Mouse (Mus musculus) C2C12 (cell line): ENCODE data around the gene Cyp19a1. TPM values are rescaled to one million over a fixed set of nuclear protein-coding genes. Genes with fewer than 3 reads are reported as not detected.

Experiments used
- H3K27me3 ChIP-seq: one replicate; pipeline ENCODE4 v1.6.1; 2011; ENCODE audit not compliant: control insufficient read depth, insufficient read depth, insufficient read length
- H3K36me3 ChIP-seq: one replicate; pipeline ENCODE4 v1.6.1; 2011; ENCODE audit not compliant: control insufficient read depth, insufficient read depth
- H3K4me3 ChIP-seq: one replicate; pipeline ENCODE4 v1.5.1; 2011; ENCODE audit warnings: mild to moderate bottlenecking, control low read depth; ENCODE audit not compliant: poor library complexity, insufficient read depth, severe bottlenecking
- H3K79me2 ChIP-seq: one replicate; pipeline ENCODE4 v1.6.1; 2011; ENCODE audit not compliant: control insufficient read depth, insufficient read depth
- H3K79me3 ChIP-seq: one replicate; pipeline ENCODE4 v1.6.1; 2011; ENCODE audit warnings: low read depth, control low read depth
- H3ac ChIP-seq: one replicate; pipeline ENCODE3; 2011; ENCODE audit warnings: low read depth; ENCODE audit not compliant: control insufficient read depth, insufficient read length
- CEBPB ChIP-seq: IDR thresholded peaks from one replicate; pipeline ENCODE4 v1.6.1; 2011; ENCODE audit warnings: low read depth, mild to moderate bottlenecking, control low read depth, moderate library complexity
- CTCF ChIP-seq: IDR thresholded peaks from one replicate; pipeline ENCODE4 v1.5.1; 2011; ENCODE audit not compliant: control insufficient read depth, insufficient read depth, insufficient read length
- FOSL1 ChIP-seq: IDR thresholded peaks from one replicate; pipeline ENCODE4 v1.8.0; 2011; ENCODE audit warnings: mild to moderate bottlenecking, low read length; ENCODE audit not compliant: poor library complexity, insufficient read depth, severe bottlenecking
- MAX ChIP-seq: IDR thresholded peaks from one replicate; pipeline ENCODE4 v1.6.1; 2011; ENCODE audit warnings: mild to moderate bottlenecking, control low read depth
- MYOD1 ChIP-seq: IDR thresholded peaks from one replicate; pipeline ENCODE4 v1.6.1; 2011; ENCODE audit warnings: low read depth; ENCODE audit not compliant: control insufficient read depth, insufficient read length
- MYOG ChIP-seq: IDR thresholded peaks from one replicate; pipeline ENCODE4 v1.6.1; 2011; ENCODE audit not compliant: control insufficient read depth, insufficient read length; ENCODE audit errors: extremely low read depth
- USF1 ChIP-seq: IDR thresholded peaks from one replicate; pipeline ENCODE4 v1.6.1; 2011; ENCODE audit warnings: low read depth, mild to moderate bottlenecking, control low read depth, moderate library complexity
- polyA plus RNA-seq: library from polyadenylated mRNA; unstranded; fragments of >200 nt; fragmentation: generic; extraction: Trizol; gene quantifications from one replicate; pipeline ENCODE4 v1.2.1, GENCODE M21; 2012; ENCODE audit warnings: missing spikeins

The Cyp19a1 gene
- polyA plus RNA-seq, 1 experiment, result not detected

- Histone ChIP-seq H3K27me3 (no peaks in the 10 kb centered on the region), H3K4me3 (no peak overlapping the region), H3K79me3 (no peaks in the 10 kb centered on the region), H3ac (no peak overlapping the region), H3K36me3 (no peaks in the 10 kb centered on the region), H3K79me2 (no peaks in the 10 kb centered on the region)
- no peak for TF ChIP-seq CEBPB
- no peak for TF ChIP-seq MAX
- no peak for TF ChIP-seq MYOG
- no peak for TF ChIP-seq USF1
- no peak for TF ChIP-seq CTCF
- no peak for TF ChIP-seq MYOD1
These were observed 73.1 kb downstream of the Cyp19a1 start for GRCm38 (mm10) chr9:54194790-54195189.

GRCm38 (mm10) chr9:54191435-54191834 lies 76.5 kb downstream of the Cyp19a1 start:
- no peak overlapping the region for H3ac ChIP-seq
- no peaks in the 10 kb centered on the region for H3K79me3 ChIP-seq
- H3K4me3 ChIP-seq, result no peak overlapping the region
- TF ChIP-seq CEBPB, result no peak
- no peak for TF ChIP-seq MAX
- no peak for TF ChIP-seq USF1
- no peak for TF ChIP-seq FOSL1
- no peak for TF ChIP-seq MYOD1
- no peak for TF ChIP-seq CTCF
- no peak for TF ChIP-seq MYOG
- no peaks in the 10 kb centered on the region for H3K36me3 ChIP-seq
- no peaks in the 10 kb centered on the region for H3K27me3 ChIP-seq
- no peaks in the 10 kb centered on the region for H3K79me2 ChIP-seq

GRCm38 (mm10) chr9:54182484-54182883 lies 85.4 kb downstream of the Cyp19a1 start:
- no peaks in the 10 kb centered on the region for H3K36me3 ChIP-seq
- no peak for TF ChIP-seq MYOD1
- TF ChIP-seq FOSL1, result no peak
- no peak for TF ChIP-seq MYOG
- TF ChIP-seq CEBPB, result no peak
- no peak for TF ChIP-seq CTCF
- no peak for TF ChIP-seq USF1
- TF ChIP-seq MAX, result no peak
- no peak overlapping the region for H3K4me3 ChIP-seq
- no peaks in the 10 kb centered on the region for H3K79me2 ChIP-seq
- H3K27me3 ChIP-seq, result peaks cover 5% of the 10 kb centered on the region
- H3K79me3 ChIP-seq, result no peaks in the 10 kb centered on the region
- no peak overlapping the region for H3ac ChIP-seq

- no peak overlapping the region for H3K4me3 ChIP-seq
- no peaks in the 10 kb centered on the region for H3K36me3 ChIP-seq
- H3K27me3 ChIP-seq, result peaks cover 5% of the 10 kb centered on the region
- H3K79me2 ChIP-seq, result no peaks in the 10 kb centered on the region
- H3K79me3 ChIP-seq, result no peaks in the 10 kb centered on the region
- H3ac ChIP-seq, result no peak overlapping the region
- TF ChIP-seq MYOG, result no peak
These were observed 86.6 kb downstream of the Cyp19a1 start for GRCm38 (mm10) chr9:54181330-54181729.

- Histone ChIP-seq H3K27me3 (peaks cover 5% of the 10 kb centered on the region), H3K36me3 (no peaks in the 10 kb centered on the region), H3K79me3 (no peaks in the 10 kb centered on the region), H3K79me2 (no peaks in the 10 kb centered on the region), H3ac (no peak overlapping the region), H3K4me3 (no peak overlapping the region)
- TF ChIP-seq CEBPB (no peak), CTCF (no peak), MYOD1 (no peak), USF1 (no peak), FOSL1 (no peak), MYOG (no peak), MAX (no peak)
These were observed 87.7 kb downstream of the Cyp19a1 start for GRCm38 (mm10) chr9:54180216-54180615.

- peaks cover 3% of the 10 kb centered on the region for H3K27me3 ChIP-seq
- TF ChIP-seq CEBPB, result peak; percentile 81
- peak; percentile 15 for TF ChIP-seq CTCF
- TF ChIP-seq USF1, result no peak
- no peaks in the 10 kb centered on the region for H3K79me2 ChIP-seq
- no peaks in the 10 kb centered on the region for H3K36me3 ChIP-seq
- H3ac ChIP-seq, result no peak overlapping the region
- H3K79me3 ChIP-seq, result no peaks in the 10 kb centered on the region
- H3K4me3 ChIP-seq, result no peak overlapping the region
These were observed 98.4 kb downstream of the Cyp19a1 start for GRCm38 (mm10) chr9:54169489-54169888.
